Mouse (Mus musculus) adrenal gland, postnatal 4 days (tissue): ENCODE results near the gene Dnah7c. TPM values are rescaled to one million over a fixed set of nuclear protein-coding genes. Genes with fewer than 3 reads are reported as not detected.
"Not testable (repeated sequence)": the region's sequence is repeated elsewhere in the genome, so short reads cannot be mapped to it uniquely, and the experiment has no call there.

Source experiments
- DNase-seq, 2 experiments: peaks; one replicate each; pipeline ENCODE4 v3.0.0; 2021 to 2022; ENCODE audit warnings: low spot score in 2 of 2, mixed read lengths in 2 of 2
- long read RNA-seq, 2 experiments: library from polyadenylated mRNA; stranded (forward); transcript quantifications; one replicate each; pipeline ENCODE4 v2.0.0; 2021
- total RNA-seq, 2 experiments: library from RNA; stranded (reverse); gene quantifications; 2 replicates each; pipeline ENCODE4 v1.2.3; 2021

Gene Dnah7c
- under 1 TPM; 0.39 to 0.48 TPM for total RNA-seq
- long read RNA-seq, experiment 1 = 0 reads
- long read RNA-seq, experiment 2 = 0 reads

DNA sequence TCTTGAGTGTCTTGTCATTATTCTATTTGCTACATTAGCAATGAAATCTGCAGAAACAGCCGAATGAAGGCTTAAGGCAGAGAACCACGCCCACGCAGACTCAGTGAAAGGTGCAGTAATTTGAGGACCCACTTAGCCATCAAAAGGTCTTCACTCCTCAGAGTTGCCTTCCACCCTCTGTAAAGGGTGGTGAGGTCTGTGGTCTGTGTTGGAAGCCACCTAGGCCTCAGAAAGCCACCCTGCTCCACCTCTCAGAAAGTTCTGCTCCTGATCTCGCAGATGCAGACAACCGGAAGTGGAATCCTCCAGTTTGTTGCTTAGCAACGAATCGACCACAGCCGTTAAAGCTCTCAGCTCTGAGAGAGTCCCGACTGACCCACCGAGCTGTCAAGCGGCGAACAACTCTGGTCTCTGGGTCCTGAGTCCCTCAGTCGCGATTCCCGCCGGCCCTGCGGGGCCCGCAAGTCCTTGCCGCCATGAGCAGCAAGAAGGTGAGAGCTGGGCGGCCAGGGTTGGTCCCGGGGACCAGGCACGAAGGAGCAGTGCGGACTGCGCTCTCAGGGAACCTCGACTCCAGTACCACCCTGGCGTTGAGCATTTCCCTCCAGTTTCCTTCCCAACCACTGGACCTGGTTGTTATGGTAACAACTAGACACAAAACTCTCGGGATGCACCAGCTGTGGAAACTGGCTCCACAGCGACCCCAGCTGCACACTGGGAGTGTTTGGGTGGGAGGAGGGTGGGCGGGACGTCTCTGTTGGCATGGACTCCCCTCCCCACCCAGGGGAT is at the start of gene Dnah7c:
TSS of gene Dnah7c (plus strand) at position 456 of the 789 bp plus-strand sequence.
- no peak for DNase-seq

DNA sequence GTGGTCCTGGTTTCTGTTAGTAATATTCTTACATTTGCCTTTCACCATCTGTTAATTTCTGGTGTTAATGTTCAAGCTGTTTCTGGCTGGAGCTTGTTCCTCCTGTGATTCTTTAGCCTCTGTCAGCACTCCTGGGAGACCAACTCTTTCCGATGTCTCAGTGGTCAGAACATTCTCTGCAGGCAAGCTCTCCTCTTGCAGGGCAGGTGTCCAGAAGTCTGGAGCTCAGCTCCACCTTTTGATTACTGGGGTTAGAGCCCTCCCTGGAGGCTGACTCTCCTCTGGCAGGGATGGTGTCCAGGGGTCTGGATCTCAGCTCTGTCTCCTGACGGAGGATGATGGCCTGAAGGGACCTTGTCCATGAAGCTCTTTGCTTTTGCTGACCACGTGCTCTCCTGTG is 44.8 kb upstream of the Dnah7c start:
- not testable (repeated sequence) for DNase-seq

DNA sequence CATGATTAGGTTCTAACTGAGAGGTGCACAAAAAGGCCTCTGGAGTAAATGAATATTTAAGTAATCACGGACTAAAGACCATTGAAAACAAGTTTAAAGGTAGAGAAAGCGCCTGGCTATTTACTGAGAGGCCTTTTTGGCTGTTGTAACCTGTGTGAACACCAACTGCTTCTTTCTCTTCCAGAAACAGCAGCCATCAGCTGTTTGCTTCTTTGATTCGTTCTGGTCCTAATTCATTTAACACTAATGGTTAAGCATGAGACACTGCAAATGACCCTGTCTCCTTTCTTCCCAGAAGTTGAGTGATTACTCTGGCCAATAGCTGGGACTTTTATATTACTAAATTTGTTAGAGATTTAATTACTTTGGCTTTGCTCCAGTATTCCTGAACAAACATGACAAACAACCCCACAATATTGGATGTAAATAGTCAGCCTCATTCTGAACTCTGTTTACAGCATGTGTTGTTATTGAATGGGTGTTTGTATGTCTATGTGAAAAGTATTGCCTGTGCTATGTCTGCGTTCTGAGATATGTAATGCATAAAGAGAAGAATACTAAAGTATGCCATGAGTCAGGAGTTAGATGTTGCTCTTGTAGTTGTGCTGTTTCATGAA is 30.6 kb upstream of the Dnah7c start:
- DNase-seq = not testable (repeated sequence)

DNA sequence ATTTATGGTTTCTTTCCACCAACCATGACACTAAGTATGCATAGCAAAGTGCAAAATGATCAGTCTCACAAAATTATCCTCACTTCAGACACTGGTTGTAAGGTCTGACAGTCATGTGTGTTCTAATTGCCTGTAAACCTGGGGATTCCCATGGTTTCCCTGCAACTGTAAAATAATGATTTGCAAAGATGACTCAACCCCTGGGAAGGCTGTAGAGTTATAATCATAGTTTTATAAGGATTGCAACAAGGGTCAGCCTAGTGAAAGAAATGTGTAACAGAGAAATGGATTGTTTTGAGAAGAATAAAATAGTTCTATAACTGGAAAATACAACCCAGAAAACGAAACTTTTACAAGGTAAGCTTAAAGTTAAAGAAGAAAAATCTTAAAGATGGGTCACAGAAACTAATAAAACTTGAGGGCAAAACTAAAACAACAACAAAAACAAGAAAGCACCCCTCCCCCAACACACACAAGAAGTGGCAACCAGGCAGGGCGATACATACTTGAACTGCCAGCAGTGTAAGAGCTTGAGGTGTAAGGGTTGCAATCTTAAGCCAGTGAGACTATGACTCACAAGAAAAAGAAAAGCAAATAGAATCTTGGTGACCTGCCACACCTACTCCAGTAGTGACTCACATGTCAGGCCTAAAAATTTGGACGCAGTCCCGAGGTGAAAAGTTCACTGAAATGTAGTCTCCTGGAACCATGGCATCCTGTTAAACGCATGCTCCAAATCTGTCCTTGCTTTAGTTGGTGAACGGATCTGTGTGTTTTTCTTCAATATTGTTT is 16.9 kb upstream of the Dnah7c start:
- DNase-seq = no peak

DNA sequence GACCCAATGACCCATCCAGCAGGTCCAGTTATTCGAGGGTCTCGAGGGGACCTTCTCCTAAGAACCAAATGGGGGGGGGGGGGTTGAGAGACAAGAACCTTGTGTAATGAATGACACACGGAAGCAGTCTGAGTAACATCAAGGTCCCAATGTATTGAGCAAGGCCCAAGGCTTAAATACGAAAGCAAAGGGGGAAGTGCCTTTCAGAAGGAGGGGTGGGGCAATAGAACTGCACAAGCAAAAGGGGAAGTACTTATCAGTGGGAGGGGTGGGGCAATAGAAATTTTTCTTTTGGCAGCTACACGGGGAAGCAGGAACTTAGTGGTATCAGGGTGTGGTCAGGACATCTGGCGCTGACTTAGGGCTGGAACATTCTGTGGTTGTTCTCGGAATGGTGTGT is 10.6 kb upstream of the Dnah7c start:
- not testable (repeated sequence) for DNase-seq

DNA sequence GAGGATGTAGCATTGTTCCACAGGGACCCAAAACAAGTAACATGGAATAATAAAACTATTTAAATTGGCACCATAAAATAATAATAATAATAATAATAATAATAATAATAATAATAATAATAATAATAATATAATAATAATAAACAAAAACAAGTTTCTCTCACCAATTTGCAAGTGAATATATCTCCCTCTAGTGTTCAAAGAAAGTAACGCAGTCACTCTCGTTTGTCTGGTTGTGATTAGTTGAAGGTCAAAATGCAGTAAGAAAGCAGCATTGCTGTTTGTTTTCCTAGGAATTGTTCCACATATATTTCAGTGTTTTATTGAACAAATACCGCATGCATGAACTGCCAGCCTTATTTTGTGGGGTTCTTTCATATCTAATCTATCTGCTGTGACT is 8.4 kb upstream of the Dnah7c start:
- not testable (repeated sequence) for DNase-seq

DNA sequence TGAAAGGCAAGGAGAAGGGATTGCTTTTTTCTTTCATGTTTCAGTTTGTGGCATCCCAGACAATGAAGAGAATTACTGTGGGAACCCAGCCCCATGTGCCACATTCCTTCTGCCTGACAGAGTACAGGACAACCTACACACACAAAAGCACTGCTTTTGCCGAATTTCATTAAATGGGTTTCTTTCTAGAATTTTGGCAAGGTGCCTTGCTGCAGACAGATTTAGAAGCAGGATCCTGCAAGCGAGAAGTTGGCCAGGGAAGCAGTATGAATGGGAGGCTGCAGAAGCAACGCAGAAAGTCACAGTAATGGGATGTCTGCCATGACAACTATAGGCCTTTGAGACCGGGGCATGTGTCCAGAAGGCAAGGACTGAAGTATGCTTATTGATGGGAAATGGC is 6.4 kb upstream of the Dnah7c start:
- not testable (repeated sequence) for DNase-seq

DNA sequence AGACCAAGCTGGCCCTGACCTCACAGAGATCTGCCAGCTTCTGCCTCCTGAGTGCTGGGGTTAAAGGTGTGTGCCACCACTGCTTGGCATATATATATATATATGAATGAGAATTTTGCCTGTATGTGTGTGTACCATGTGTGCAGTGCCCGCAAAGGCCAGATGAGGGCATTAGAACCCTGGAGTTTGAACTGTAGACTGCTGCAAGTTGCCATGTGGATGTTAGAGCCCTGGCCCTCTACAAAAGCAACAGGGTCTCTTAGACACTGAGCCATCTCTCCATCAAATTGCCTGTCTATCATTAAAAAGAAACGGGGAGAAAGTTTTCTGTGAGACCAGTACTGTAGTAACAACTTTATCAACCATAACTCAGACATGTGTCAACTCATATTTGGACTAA is 3.0 kb downstream of the Dnah7c start:
- no peak for DNase-seq

DNA sequence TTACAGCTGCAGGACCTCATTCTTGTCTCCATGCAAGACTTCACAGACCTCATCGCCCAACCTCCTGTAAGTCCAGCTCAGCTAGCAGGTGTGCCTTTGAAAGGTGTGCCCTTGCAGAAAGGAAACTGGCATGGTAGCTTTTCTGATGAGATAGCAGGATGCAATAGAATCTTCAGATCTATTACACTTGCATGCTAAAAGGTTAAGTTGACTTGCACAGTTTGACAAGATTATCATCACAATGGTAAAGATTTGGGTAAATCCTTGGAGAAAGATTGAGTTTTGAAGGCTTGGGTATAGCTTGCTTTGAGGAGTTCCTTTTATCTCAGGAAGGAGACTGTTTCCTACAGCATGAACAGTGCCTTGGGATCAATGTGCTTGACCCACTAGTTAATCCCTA is 89.3 kb downstream of the Dnah7c start:
- DNase-seq = not testable (repeated sequence)

DNA sequence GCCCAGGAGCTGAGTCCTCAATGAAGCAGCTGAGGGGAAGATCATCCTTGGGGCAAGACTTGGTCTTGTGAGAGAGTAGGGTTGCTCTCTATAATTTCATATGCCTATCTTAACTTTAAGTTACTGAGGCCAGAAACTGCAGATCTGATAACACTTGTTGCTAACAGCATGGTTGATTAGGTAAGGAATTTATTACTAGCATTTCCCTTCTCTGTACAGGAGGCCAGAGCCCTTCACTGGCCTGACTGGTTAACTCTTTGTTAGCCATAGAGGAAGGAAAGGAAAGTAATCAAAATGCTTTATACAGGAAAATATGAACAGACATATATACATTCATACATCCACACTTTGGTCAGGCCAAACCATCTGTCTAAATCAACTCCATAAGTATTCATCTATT is 95.6 kb downstream of the Dnah7c start:
- DNase-seq = no peak

DNA sequence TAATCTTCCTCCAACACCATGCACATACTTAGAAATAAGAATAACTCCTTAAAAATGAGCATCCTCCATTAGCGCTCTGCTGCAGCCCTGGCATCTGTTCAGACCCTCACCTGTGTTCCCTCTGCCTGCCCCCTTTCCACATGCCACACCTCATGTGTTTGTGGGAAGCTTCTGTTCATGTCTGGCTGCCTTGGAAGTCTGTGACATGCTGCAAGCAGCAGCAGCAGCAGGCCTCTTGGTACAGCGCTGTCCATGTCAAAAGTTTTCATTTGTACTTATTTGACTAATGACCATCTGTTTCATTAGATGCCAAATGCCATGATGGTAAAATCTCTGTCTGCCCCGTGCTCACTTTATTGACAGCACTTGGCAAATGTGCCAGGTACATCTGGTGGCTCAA is 101.1 kb downstream of the Dnah7c start:
- DNase-seq = not testable (repeated sequence)

DNA sequence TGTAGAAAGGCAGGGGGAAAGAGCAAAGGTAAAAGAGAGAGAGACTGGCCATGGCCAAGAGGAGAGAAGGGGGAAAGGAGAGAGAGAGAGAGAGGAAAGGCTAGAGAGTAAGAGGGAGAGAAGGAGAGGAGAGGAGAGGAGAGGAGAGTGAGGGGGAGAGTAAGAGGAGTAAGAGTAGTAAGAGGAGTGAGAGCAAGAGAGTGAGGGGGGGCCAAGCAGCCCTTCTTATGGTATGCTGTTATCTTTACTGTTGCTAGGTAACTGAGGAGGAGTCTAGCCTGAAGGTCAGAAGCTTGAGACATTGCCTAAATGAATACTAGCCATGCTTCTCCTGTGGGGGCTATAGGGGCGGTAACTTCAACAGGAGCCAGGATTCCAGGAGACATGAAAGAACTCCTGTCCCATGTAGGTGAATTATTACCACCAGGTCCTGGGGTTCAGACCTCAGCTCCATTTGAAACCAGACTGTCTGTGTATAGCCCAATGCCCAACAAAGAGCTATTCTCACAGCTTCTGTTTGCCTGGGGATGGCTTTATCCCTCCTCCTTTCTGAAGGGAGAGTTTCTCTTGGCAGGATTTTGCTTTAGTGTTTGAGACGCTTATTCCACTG is 119.5 kb downstream of the Dnah7c start:
- DNase-seq = no peak

DNA sequence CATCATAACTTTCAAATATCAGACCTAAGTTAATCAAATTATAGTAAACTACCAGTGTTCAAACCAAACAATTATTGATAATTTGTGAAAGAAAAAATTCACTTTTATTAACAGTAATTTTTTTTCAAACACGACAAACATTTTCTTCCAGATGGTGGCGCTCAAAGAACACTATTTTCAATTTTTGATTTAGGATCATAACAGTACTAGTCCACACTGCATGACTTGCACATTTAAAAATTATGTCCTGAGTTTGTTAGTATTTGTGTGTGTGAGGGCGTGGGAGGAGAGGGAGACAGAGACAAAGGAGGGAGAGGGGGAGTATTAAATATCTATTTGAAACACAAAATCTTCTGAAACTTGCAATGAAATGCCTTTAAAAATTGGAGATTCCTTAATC is 155.0 kb downstream of the Dnah7c start:
- no peak for DNase-seq

DNA sequence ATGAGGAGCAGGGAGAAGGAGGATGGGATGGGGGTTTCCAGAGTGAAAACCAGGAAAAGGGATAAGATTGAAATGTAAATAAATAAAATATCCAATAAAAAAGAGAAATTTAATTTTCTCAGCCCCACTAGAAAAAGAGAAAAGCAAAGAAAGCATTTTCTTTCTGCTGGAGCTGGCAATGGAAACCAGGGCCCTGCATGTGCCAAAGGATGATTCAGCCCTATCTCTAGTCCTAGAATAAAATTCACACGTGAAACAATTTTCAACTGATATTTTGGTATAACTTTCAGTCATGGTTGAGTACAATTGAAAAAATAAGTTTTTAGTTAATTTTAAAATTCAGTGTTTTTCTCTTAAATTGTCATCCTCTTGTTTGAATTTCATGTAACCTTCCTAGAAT is 168.4 kb downstream of the Dnah7c start:
- not testable (repeated sequence) for DNase-seq

DNA sequence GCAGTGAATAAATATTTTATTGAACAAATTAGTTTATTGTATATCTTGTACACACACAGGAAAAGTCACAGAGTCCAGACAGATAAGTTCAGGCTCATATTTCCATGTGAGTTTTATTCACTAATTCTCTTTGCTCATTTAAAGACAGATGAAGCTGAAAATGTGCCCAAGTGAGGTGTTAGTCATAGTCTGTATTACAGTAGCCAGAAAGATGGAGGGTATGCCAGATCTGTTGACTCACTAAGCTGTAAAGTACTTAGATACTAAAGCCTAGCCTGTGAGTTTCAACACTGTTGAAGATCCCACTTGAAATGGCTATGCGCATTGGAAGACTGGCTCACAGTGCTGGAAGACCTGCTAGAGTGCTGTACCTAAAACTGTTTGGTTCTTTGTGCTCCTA is 171.0 kb downstream of the Dnah7c start:
- DNase-seq = not testable (repeated sequence)

DNA sequence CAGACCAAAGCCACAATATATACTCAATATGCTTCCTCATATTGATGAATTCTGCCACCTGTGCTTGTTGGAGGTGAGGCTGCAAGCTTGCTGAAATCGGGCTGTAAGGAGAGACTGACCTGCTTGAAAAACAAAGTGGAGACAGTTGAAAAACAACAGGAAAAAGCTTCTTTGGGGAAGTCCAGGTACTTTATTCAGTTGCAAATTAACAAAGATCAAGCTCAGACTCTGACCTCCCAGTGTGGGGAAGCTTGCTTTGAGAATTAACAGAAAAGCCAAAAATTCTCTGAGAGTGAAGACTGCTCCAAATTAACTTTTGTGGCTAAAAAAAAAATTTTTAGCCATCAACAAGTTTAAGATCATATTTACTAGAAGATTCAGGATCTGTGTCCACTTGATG is 194.9 kb downstream of the Dnah7c start:
- no peak for DNase-seq

DNA sequence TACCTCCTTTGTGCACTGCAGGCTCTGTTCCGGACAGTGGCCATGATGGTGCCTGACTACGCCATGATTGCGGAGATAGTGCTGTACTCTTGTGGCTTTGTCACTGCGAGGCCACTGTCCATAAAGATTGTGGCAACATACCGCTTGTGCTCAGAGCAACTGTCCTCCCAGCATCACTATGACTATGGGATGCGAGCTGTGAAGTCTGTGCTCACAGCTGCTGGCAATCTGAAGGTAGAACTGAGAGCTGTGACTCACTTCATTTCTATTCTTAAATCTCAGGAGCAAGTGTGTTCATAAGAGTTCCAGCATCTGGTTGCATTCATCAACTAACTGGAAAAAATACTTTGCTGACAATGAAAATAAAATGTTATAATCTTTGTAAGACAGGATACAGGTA is 200.5 kb downstream of the Dnah7c start:
- not testable (repeated sequence) for DNase-seq

DNA sequence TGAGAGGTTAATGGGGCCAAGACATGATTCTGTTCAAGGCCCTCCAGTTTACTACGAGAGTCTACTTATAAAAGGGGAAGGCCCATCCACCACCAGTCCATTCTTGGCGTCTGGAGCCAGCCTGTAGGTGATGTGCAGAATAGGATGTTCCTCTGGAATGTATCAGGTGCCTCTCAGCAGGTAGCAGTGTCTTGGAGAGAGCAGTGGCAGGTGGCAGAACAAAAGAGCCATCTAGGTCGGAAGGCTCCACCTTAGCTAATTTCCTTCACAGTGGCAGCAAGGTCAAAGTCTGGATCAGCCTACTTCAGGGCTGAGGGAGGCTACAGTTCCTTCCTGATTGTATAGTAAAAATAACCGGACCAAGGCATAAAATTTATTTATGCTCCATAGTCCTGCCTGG is 224.4 kb downstream of the Dnah7c start:
- DNase-seq = not testable (repeated sequence)

DNA sequence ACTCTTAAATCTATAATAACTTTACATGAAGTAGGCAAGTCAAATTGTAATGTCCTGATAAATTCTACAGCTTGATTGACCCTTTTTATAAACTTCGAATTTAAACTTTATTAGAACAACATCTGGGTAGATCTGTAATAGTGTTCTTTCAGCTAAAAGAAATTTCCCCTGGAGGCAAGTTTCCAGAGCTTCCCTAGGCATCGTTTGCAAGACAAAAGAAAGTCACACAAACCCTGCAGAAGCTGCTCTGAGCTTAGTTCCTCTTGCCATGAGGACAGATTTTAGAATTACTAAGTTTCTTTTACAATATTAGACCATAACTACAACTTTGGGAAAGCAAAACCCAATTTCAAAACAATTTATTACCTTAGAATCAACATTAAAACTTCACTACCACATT is 227.3 kb downstream of the Dnah7c start:
- not testable (repeated sequence) for DNase-seq

DNA sequence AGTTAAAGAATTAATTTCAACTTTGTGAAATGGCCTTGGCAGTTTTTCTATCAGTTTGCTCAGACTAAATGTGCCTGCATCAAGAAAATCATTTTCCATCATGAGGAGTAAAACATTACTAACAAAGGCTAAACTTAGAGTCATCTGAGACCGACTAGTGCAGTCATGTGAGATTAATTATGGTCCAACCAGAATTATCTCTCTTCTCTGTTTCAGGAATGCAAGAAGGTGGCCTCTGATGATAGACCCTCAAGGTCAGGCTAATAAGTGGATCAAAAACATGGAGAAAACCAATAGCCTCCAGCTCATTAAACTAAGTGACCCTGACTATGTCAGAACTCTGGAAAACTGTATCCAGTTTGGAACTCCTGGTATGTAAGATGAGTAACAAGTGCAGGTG is 299.4 kb downstream of the Dnah7c start:
- not testable (repeated sequence) for DNase-seq

DNA sequence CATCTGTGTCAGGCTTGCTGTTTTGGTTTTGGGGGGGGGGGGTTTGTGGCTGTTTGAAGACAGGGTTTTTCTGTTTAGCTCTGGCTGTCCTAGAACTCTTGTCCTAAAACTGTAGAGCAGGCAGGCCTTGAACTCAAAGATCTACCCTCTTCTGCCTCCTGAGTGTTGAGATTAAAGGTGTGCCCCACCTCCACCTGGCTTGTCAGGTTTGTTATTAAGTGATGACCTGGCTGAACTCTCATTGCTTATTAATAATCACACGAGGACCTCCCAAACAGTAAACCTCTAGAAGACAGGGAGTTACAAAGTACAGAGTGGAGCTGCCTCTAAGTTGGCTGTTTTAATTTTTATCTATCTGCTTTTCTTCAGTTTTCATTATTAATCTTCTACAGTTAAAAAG is 299.9 kb downstream of the Dnah7c start:
- no peak for DNase-seq
